Mouse (Mus musculus): ENCODE measurements around the gene Mrps11.

GRCm38 (mm10) chr7:78778741-78779140, 4.2 kb upstream of the Mrps11 start:
- TF ChIP-seq CTCF (IDR thresholded peaks at IDR 0.05; ENCODE audit: control insufficient read depth, insufficient read depth, insufficient read length) (no peak), USF1 (IDR thresholded peaks at IDR 0.05; ENCODE audit: low read depth) (no peak), MAX (IDR thresholded peaks at IDR 0.05) (no peak), CEBPB (IDR thresholded peaks at IDR 0.05; ENCODE audit: low read depth) (no peak)
